Mouse (Mus musculus) CH12.LX (cell line): ENCODE data around the gene Tulp4. TPM values are rescaled to one million over a fixed set of nuclear protein-coding genes. Genes with fewer than 3 reads are reported as not detected.

ENCODE experiments used
- DNase-seq: peaks from one replicate; pipeline ENCODE4 v3.0.0-alpha.2; 2013; ENCODE audit errors: extremely low read depth
- H3K27ac ChIP-seq: 2 replicates; pipeline ENCODE4 v1.5.1; 2012; ENCODE audit warnings: low read depth, mild to moderate bottlenecking, control low read depth, moderate library complexity; ENCODE audit not compliant: insufficient read depth
- H3K27me3 ChIP-seq: replicated peaks from 2 replicates; pipeline ENCODE3; 2012; ENCODE audit warnings: inconsistent platforms
- H3K36me3 ChIP-seq, 2 experiments: replicated peaks in 1 of 2; 2 replicates each; pipeline versions ENCODE3 to v1.6.1; 2012; ENCODE audit warnings: inconsistent platforms in 1 of 2, low read length in 1 of 2, mild to moderate bottlenecking in 1 of 2, mixed read lengths in 1 of 2, moderate library complexity in 1 of 2; ENCODE audit not compliant: control insufficient read depth in 1 of 2, insufficient read depth in 1 of 2
- H3K4me1 ChIP-seq, 2 experiments: 2 replicates each; pipeline ENCODE4 v1.6.1; 2012; ENCODE audit warnings: inconsistent platforms in 1 of 2, moderate library complexity in 1 of 2; ENCODE audit not compliant: insufficient read depth in 2 of 2, control insufficient read depth in 1 of 2
- H3K4me2 ChIP-seq: 2 replicates; pipeline ENCODE4 v1.6.1; 2012; ENCODE audit warnings: low read depth, mild to moderate bottlenecking, control low read depth; ENCODE audit not compliant: poor library complexity, insufficient read depth, severe bottlenecking
- H3K4me3 ChIP-seq, 3 experiments: fragments of 150-350 bp in 1 of 3; sonication (generic) in 1 of 3; replicated peaks in 1 of 3; 2 replicates each; pipeline versions ENCODE3 to v1.5.1; 2011 to 2012; ENCODE audit warnings: low read depth in 2 of 3, low read length in 2 of 3, mild to moderate bottlenecking in 2 of 3, moderate library complexity in 2 of 3, control low read depth in 1 of 3, improper control_type of control experiment in 1 of 3, inconsistent platforms in 1 of 3, mixed read lengths in 1 of 3; ENCODE audit not compliant: poor library complexity in 1 of 3
- H3K79me2 ChIP-seq: replicated peaks from 2 replicates; pipeline ENCODE4 v1.6.1; 2012; ENCODE audit warnings: mild to moderate bottlenecking, moderate library complexity; ENCODE audit not compliant: control insufficient read depth, poor library complexity, insufficient read depth, severe bottlenecking; ENCODE audit errors: extremely low read depth
- H3K9ac ChIP-seq: 2 replicates; pipeline ENCODE4 v1.6.1; 2012; ENCODE audit warnings: low read depth, mild to moderate bottlenecking, control low read depth, moderate library complexity; ENCODE audit not compliant: insufficient read depth
- H3K9me3 ChIP-seq: replicated peaks from 2 replicates; pipeline ENCODE3; 2012; ENCODE audit warnings: low read length, inconsistent platforms, mixed read lengths
- BHLHE40 ChIP-seq: IDR thresholded peaks from 2 replicates; pipeline ENCODE4 v1.6.1; 2011; ENCODE audit warnings: mild to moderate bottlenecking, low read depth, low read length, improper control_type of control experiment
- CHD2 ChIP-seq: IDR thresholded peaks from 2 replicates; pipeline ENCODE4 v1.6.1; 2011; ENCODE audit warnings: low read length, improper control_type of control experiment
- E2F4 ChIP-seq: IDR thresholded peaks from 2 replicates; pipeline ENCODE4 v1.6.1; 2011; ENCODE audit warnings: low read depth, low read length, improper control_type of control experiment; ENCODE audit not compliant: insufficient replicate concordance
- ETS1 ChIP-seq: conservative IDR thresholded peaks from 2 replicates; pipeline ENCODE4 v1.6.1; 2012; ENCODE audit warnings: low read depth, mild to moderate bottlenecking, inconsistent platforms, low read length, improper control_type of control experiment, moderate library complexity
- GABPA ChIP-seq: IDR thresholded peaks from 2 replicates; pipeline ENCODE4 v1.6.1; 2012; ENCODE audit warnings: low read depth, low read length, improper control_type of control experiment, inconsistent platforms; ENCODE audit not compliant: insufficient replicate concordance
- HCFC1 ChIP-seq: IDR thresholded peaks from 2 replicates; pipeline ENCODE4 v1.6.1; 2012; ENCODE audit warnings: low read depth, mild to moderate bottlenecking, inconsistent platforms, low read length, improper control_type of control experiment
- IRF4 ChIP-seq: IDR thresholded peaks from 2 replicates; pipeline ENCODE4 v1.6.1; 2014; ENCODE audit warnings: low read depth, mild to moderate bottlenecking, inconsistent platforms, low read length, improper control_type of control experiment
- JUND ChIP-seq: conservative IDR thresholded peaks from 2 replicates; pipeline ENCODE4 v1.6.1; 2011; ENCODE audit warnings: low read depth, low read length, improper control_type of control experiment
- MAFK ChIP-seq: IDR thresholded peaks from 2 replicates; pipeline ENCODE4 v1.6.1; 2011; ENCODE audit warnings: low read length, improper control_type of control experiment; ENCODE audit not compliant: insufficient replicate concordance
- MAX ChIP-seq: IDR thresholded peaks from 2 replicates; pipeline ENCODE4 v1.6.1; 2011; ENCODE audit warnings: low read length, improper control_type of control experiment
- MAZ ChIP-seq: IDR thresholded peaks from 2 replicates; pipeline ENCODE4 v1.6.1; 2012; ENCODE audit warnings: low read depth, mild to moderate bottlenecking, inconsistent platforms, low read length, improper control_type of control experiment, moderate library complexity
- MEF2A ChIP-seq: IDR thresholded peaks from 2 replicates; pipeline ENCODE4 v1.6.1; 2014; ENCODE audit warnings: low read depth, mild to moderate bottlenecking, inconsistent platforms, low read length, improper control_type of control experiment, borderline replicate concordance
- MXI1 ChIP-seq: IDR thresholded peaks from 2 replicates; pipeline ENCODE4 v1.6.1; 2011; ENCODE audit warnings: mild to moderate bottlenecking, low read depth, low read length, improper control_type of control experiment
- MYC ChIP-seq: IDR thresholded peaks from 2 replicates; pipeline ENCODE4 v1.6.1; 2011; ENCODE audit warnings: low read depth, mild to moderate bottlenecking, improper control_type of control experiment, low read length
- NELFE ChIP-seq: IDR thresholded peaks from 2 replicates; pipeline ENCODE4 v1.6.1; 2011; ENCODE audit warnings: low read depth, low read length, improper control_type of control experiment
- NRF1 ChIP-seq: IDR thresholded peaks from 2 replicates; pipeline ENCODE4 v1.6.1; 2014; ENCODE audit warnings: low read depth, mild to moderate bottlenecking, inconsistent platforms, low read length, improper control_type of control experiment, moderate library complexity
- PAX5 ChIP-seq: IDR thresholded peaks from 2 replicates; pipeline ENCODE4 v1.6.1; 2012; ENCODE audit warnings: low read length, inconsistent platforms, mixed read lengths
- RAD21 ChIP-seq: IDR thresholded peaks from 2 replicates; pipeline ENCODE4 v1.6.1; 2011; ENCODE audit warnings: low read depth, mild to moderate bottlenecking, low read length, improper control_type of control experiment, moderate library complexity
- RCOR1 ChIP-seq: conservative IDR thresholded peaks from 2 replicates; pipeline ENCODE4 v1.6.1; 2012; ENCODE audit warnings: low read depth, mild to moderate bottlenecking, inconsistent platforms, low read length, improper control_type of control experiment
- SIN3A ChIP-seq: IDR thresholded peaks from 2 replicates; pipeline ENCODE4 v1.6.1; 2012; ENCODE audit warnings: low read length, improper control_type of control experiment, inconsistent platforms
- SMC3 ChIP-seq: IDR thresholded peaks from 2 replicates; pipeline ENCODE4 v1.6.1; 2011; ENCODE audit warnings: low read depth, low read length, improper control_type of control experiment
- TBP ChIP-seq: conservative IDR thresholded peaks from 2 replicates; pipeline ENCODE4 v1.6.1; 2011; ENCODE audit warnings: low read depth, low read length, improper control_type of control experiment
- UBTF ChIP-seq: IDR thresholded peaks from 2 replicates; pipeline ENCODE4 v1.6.1; 2012; ENCODE audit warnings: low read depth, mild to moderate bottlenecking, inconsistent platforms, low read length, improper control_type of control experiment, moderate library complexity
- USF2 ChIP-seq: conservative IDR thresholded peaks from 2 replicates; pipeline ENCODE4 v1.6.1; 2011; ENCODE audit warnings: low read depth, low read length, improper control_type of control experiment
- ZC3H11A ChIP-seq: IDR thresholded peaks from 2 replicates; pipeline ENCODE4 v1.6.1; 2012; ENCODE audit warnings: low read depth, mild to moderate bottlenecking, inconsistent platforms, low read length, improper control_type of control experiment
- ZKSCAN1 ChIP-seq: IDR thresholded peaks from 2 replicates; pipeline ENCODE4 v1.6.1; 2012; ENCODE audit warnings: low read depth, inconsistent platforms, low read length, improper control_type of control experiment, borderline replicate concordance
- ZMIZ1 ChIP-seq: IDR thresholded peaks from 2 replicates; pipeline ENCODE4 v1.6.1; 2012; ENCODE audit warnings: low read depth, mild to moderate bottlenecking, inconsistent platforms, low read length, improper control_type of control experiment
- ZNF384 ChIP-seq: IDR thresholded peaks from 2 replicates; pipeline ENCODE4 v1.6.1; 2012; ENCODE audit warnings: low read depth, low read length, improper control_type of control experiment, inconsistent platforms
- dilution Hi-C: fragments of 300-500 bp; cut with MboI; formaldehyde crosslinking; loops from 2 replicates; pipeline ENCODE4 v1.14.3; 2020; ENCODE audit warnings: low sequenced_read_pairs; ENCODE audit not compliant: extremely low pct_unique_long_range_greater_than_20kb, extremely low pct_ligation_motif_present
- in situ Hi-C: fragments of 300-500 bp; cut with MboI; formaldehyde crosslinking; loops from 3 replicates; pipeline ENCODE4 v1.14.3; 2019; ENCODE audit warnings: low sequenced_read_pairs, low pct_ligation_motif_present, low pct_unique_long_range_greater_than_20kb, mixed read lengths
- polyA plus RNA-seq: library from polyadenylated mRNA; unstranded; fragments of >175 nt; gene quantifications from 2 replicates; pipeline ENCODE4 v1.2.1, GENCODE M21; 2012; ENCODE audit warnings: low read depth; ENCODE audit not compliant: insufficient read length
- total RNA-seq, 2 experiments: library from RNA; depleted of rRNA; stranded (reverse); fragments of 300-350 nt in 1 of 2; fragments of >200 nt in 1 of 2; gene quantifications; 2 replicates each; pipeline ENCODE4 v1.2.3; 2012 to 2014

Gene Tulp4
- total and polyA plus RNA-seq, 3 experiments, result 7.8 to 50.7 (median 33.6) TPM

GRCm38 (mm10) chr17:6073405-6073804, 32.8 kb upstream of the Tulp4 start:
- H3K36me3 ChIP-seq, result peaks cover 20 to 49% of the 10 kb centered on the region in 2 experiments
- dilution Hi-C loops (no loop called here), in situ Hi-C loops (no loop called here)
- H3K9me3 ChIP-seq, result no peaks in the 10 kb centered on the region
- H3K4me2 ChIP-seq, result no peak overlapping the region
- no peak overlapping the region for H3K4me3 ChIP-seq
- peaks cover 3 to 8% of the 10 kb centered on the region in 2 experiments; a peak in 3 of 4 replicates for H3K4me1 ChIP-seq
- no peaks in the 10 kb centered on the region for H3K27me3 ChIP-seq
- H3K79me2 ChIP-seq, result no peaks in the 10 kb centered on the region
- DNase-seq, result no peak
- no peak overlapping the region for H3K9ac ChIP-seq
- no peak overlapping the region for H3K27ac ChIP-seq
- no peak for TF ChIP-seq HCFC1
- TF ChIP-seq ZKSCAN1, result no peak
- TF ChIP-seq E2F4, result no peak
- TF ChIP-seq ZC3H11A, result no peak
- no peak for TF ChIP-seq RAD21
- no peak for TF ChIP-seq MYC
- no peak for TF ChIP-seq USF2

GRCm38 (mm10) chr17:6079287-6080122, 26.7 kb upstream of the Tulp4 start, which contains the start of the genes Serac1 and Gtf2h5:
TSS of gene Serac1 (minus strand) at chr17:6079741.
TSS of gene Gtf2h5 (plus strand) at chr17:6079786.
- Histone ChIP-seq H3K27me3 (no peaks in the 10 kb centered on the region), H3K9me3 (no peaks in the 10 kb centered on the region), H3K27ac (peak within 1 kb of the TSS; percentile 49), H3K4me3 (peak within 1 kb of the TSS; percentile 88 to 98 (median 91)), H3K4me1 (peaks cover 3 to 41% of the 10 kb centered on the region in 2 experiments; a peak in 3 of 4 replicates), H3K4me2 (peak within 1 kb of the TSS; percentile 86), H3K9ac (peak within 1 kb of the TSS; percentile 65), H3K79me2 (peaks cover 13% of the 10 kb centered on the region), H3K36me3 (peaks cover 12 to 31% of the 10 kb centered on the region in 2 experiments)
- in situ Hi-C loops (no loop called here), dilution Hi-C loops (no loop called here)
- peak; percentile 94 for DNase-seq
- TF ChIP-seq RCOR1, result no peak
- TF ChIP-seq TBP, result no peak
- no peak; the same call in 1 of the 2 replicates for TF ChIP-seq ZNF384
- TF ChIP-seq MAFK, result no peak
- TF ChIP-seq SIN3A, result peak; percentile 63; the same call in 1 of the 2 replicates
- no peak for TF ChIP-seq PAX5
- TF ChIP-seq ZKSCAN1, result no peak
- TF ChIP-seq SMC3, result no peak
- TF ChIP-seq MAZ, result peak; percentile 90
- peak; percentile 46; the same call in 1 of the 2 replicates for TF ChIP-seq MEF2A
- peak; percentile 94 for TF ChIP-seq HCFC1
- peak; percentile 43; the same call in 1 of the 2 replicates for TF ChIP-seq MXI1
- peak; percentile 95 for TF ChIP-seq NRF1
- TF ChIP-seq GABPA, result peak; percentile 19; the same call in 1 of the 2 replicates
- 0 out of 2 replicates have a peak, but pooled peaks have one; percentile 66 for TF ChIP-seq UBTF
- peak; percentile 93 for TF ChIP-seq MAX
- TF ChIP-seq MYC, result no peak
- no peak for TF ChIP-seq E2F4
- TF ChIP-seq RAD21, result no peak; the same call in 1 of the 2 replicates
- TF ChIP-seq ZMIZ1, result peak; percentile 51
- peak; percentile 46; the same call in 1 of the 2 replicates for TF ChIP-seq IRF4
- TF ChIP-seq JUND, result no peak
- TF ChIP-seq NELFE, result peak; percentile 81; the same call in 1 of the 2 replicates
- peak; percentile 89 for TF ChIP-seq USF2
- no peak for TF ChIP-seq CHD2
- TF ChIP-seq BHLHE40, result peak; percentile 94
- TF ChIP-seq ETS1, result no peak
